Mouse (Mus musculus) embryonic facial prominence, embryonic 12.5 days (tissue): ENCODE data around the gene Sag. TPM values are rescaled to one million over a fixed set of nuclear protein-coding genes. Genes with fewer than 3 reads are reported as not detected.

Experiments
- ATAC-seq: fragments of 200-750 bp; cut with Nextera tagmentation; 2 replicates; pipeline ENCODE4 v1.8.0; 2017; ENCODE audit not compliant: insufficient number of reproducible peaks, insufficient read depth, low FRiP score, low TSS enrichment
- H3K27ac ChIP-seq: fragments of 300-500 bp; sonication (generic); 2 replicates; pipeline ENCODE4 v1.5.1; 2016; ENCODE audit warnings: mild to moderate bottlenecking
- H3K27me3 ChIP-seq: fragments of 300-500 bp; sonication (generic); 2 replicates; pipeline ENCODE4 v1.6.1; 2016; ENCODE audit warnings: mild to moderate bottlenecking, moderate library complexity
- H3K36me3 ChIP-seq: fragments of 300-500 bp; sonication (generic); 2 replicates; pipeline ENCODE4 v1.6.1; 2016; ENCODE audit warnings: mild to moderate bottlenecking
- H3K4me1 ChIP-seq: fragments of 300-500 bp; sonication (generic); 2 replicates; pipeline ENCODE4 v1.6.1; 2016
- H3K4me2 ChIP-seq: fragments of 300-500 bp; sonication (generic); replicated peaks from 2 replicates; pipeline ENCODE4 v1.6.1; 2016; ENCODE audit warnings: mild to moderate bottlenecking, moderate library complexity
- H3K4me3 ChIP-seq: fragments of 300-500 bp; sonication (generic); 2 replicates; pipeline ENCODE4 v1.5.1; 2016; ENCODE audit warnings: mild to moderate bottlenecking
- H3K9ac ChIP-seq: fragments of 300-500 bp; sonication (generic); 2 replicates; pipeline ENCODE4 v1.6.1; 2016; ENCODE audit warnings: mild to moderate bottlenecking, moderate library complexity
- H3K9me3 ChIP-seq: fragments of 300-500 bp; sonication (generic); 2 replicates; pipeline ENCODE4 v1.6.1; 2016; ENCODE audit warnings: mild to moderate bottlenecking, moderate library complexity
- WGBS: fragments of 180-500 bp; shearing (Covaris S2); methylation state at CpG from one replicate; pipeline ENCODE4 v1.1.7; 2016; 5-methylcytosine and 5-hydroxymethylcytosine counted together
- polyA plus RNA-seq: library from polyadenylated mRNA; unstranded; fragments of >200 nt; fragmentation: Nextera tagmentation; extraction: Ambion mirVana; gene quantifications from 2 replicates; pipeline ENCODE4 v1.2.1, GENCODE M21; 2016

The Sag gene
- polyA plus RNA-seq, 1 experiment from 2014 or later, result 3.9 TPM

- Histone ChIP-seq H3K4me3 (no peak overlapping the region), H3K36me3 (peaks cover 83% of the 10 kb centered on the region)
- WGBS, result 85% methylated on average over 7 of the region's 7 CpGs
Observed at GRCm38 (mm10) chr1:87786251-87786650, 17.2 kb upstream of the Sag start.

GRCm38 (mm10) chr1:87789665-87790064, 13.8 kb upstream of the Sag start:
- no peak overlapping the region for H3K9ac ChIP-seq
- no peaks in the 10 kb centered on the region for H3K4me1 ChIP-seq
- H3K27ac ChIP-seq, result no peak overlapping the region
- H3K9me3 ChIP-seq, result no peaks in the 10 kb centered on the region
- H3K4me3 ChIP-seq, result no peak overlapping the region
- no peak overlapping the region for H3K4me2 ChIP-seq
- peaks cover 76% of the 10 kb centered on the region for H3K36me3 ChIP-seq
- WGBS, result 96% methylated on average over 8 of the region's 8 CpGs
- H3K27me3 ChIP-seq, result no peaks in the 10 kb centered on the region
- no peak for ATAC-seq

More at GRCm38 (mm10) chr1:87786251-87786650, 17.2 kb upstream of the Sag start:
- no peaks in the 10 kb centered on the region for H3K4me1 ChIP-seq
- H3K27ac ChIP-seq, result no peak overlapping the region
- H3K9ac ChIP-seq, result no peak overlapping the region
- no peak for ATAC-seq
- H3K4me2 ChIP-seq, result no peak overlapping the region
- no peaks in the 10 kb centered on the region for H3K9me3 ChIP-seq
- no peaks in the 10 kb centered on the region for H3K27me3 ChIP-seq

GRCm38 (mm10) chr1:87792438-87793137, 10.9 kb upstream of the Sag start:
- no peak for ATAC-seq
- Histone ChIP-seq H3K27ac (no peak overlapping the region), H3K27me3 (no peaks in the 10 kb centered on the region), H3K4me1 (no peaks in the 10 kb centered on the region), H3K4me2 (no peak overlapping the region), H3K4me3 (no peak overlapping the region), H3K9me3 (no peaks in the 10 kb centered on the region), H3K9ac (no peak overlapping the region), H3K36me3 (peaks cover 54% of the 10 kb centered on the region)
- WGBS, result 81% methylated on average over 4 of the region's 4 CpGs

- Histone ChIP-seq H3K9ac (no peak overlapping the region), H3K4me2 (no peak overlapping the region), H3K27ac (no peak overlapping the region), H3K4me1 (no peaks in the 10 kb centered on the region), H3K27me3 (no peaks in the 10 kb centered on the region), H3K9me3 (no peaks in the 10 kb centered on the region), H3K36me3 (peaks cover 50% of the 10 kb centered on the region), H3K4me3 (no peak overlapping the region)
- WGBS, result 94% methylated on average over 6 of the region's 6 CpGs
- ATAC-seq, result no peak
Observed at GRCm38 (mm10) chr1:87793138-87793449, 10.4 kb upstream of the Sag start.

GRCm38 (mm10) chr1:87797702-87798101, 5.8 kb upstream of the Sag start:
- no peak overlapping the region for H3K27ac ChIP-seq
- no peak overlapping the region for H3K4me3 ChIP-seq
- 88% methylated on average over 1 of the region's 1 CpGs for WGBS
- no peak for ATAC-seq
- H3K4me1 ChIP-seq, result no peaks in the 10 kb centered on the region
- H3K4me2 ChIP-seq, result no peak overlapping the region
- no peaks in the 10 kb centered on the region for H3K9me3 ChIP-seq
- H3K36me3 ChIP-seq, result peaks cover 13% of the 10 kb centered on the region
- H3K27me3 ChIP-seq, result no peaks in the 10 kb centered on the region
- no peak overlapping the region for H3K9ac ChIP-seq

GRCm38 (mm10) chr1:87798306-87798705, 5.2 kb upstream of the Sag start:
- Histone ChIP-seq H3K4me2 (no peak overlapping the region), H3K27me3 (no peaks in the 10 kb centered on the region), H3K4me3 (no peak overlapping the region), H3K27ac (no peak overlapping the region), H3K36me3 (peaks cover 7% of the 10 kb centered on the region; the same call in 1 of the 2 replicates), H3K4me1 (no peaks in the 10 kb centered on the region), H3K9me3 (no peaks in the 10 kb centered on the region), H3K9ac (no peak overlapping the region)
- WGBS, result 92% methylated on average over 2 of the region's 2 CpGs
- ATAC-seq, result no peak

GRCm38 (mm10) chr1:87807751-87808150, 4.3 kb downstream of the Sag start:
- H3K9me3 ChIP-seq, result no peaks in the 10 kb centered on the region
- H3K27me3 ChIP-seq, result no peaks in the 10 kb centered on the region
- no peak for ATAC-seq
- WGBS, result 76% methylated on average over 1 of the region's 1 CpGs
- H3K36me3 ChIP-seq, result no peaks in the 10 kb centered on the region
- H3K4me3 ChIP-seq, result no peak overlapping the region
- no peak overlapping the region for H3K27ac ChIP-seq
- no peak overlapping the region for H3K4me2 ChIP-seq
- no peak overlapping the region for H3K9ac ChIP-seq
- H3K4me1 ChIP-seq, result 0 out of 2 replicates have a peak, but pooled peaks cover 2% of the 10 kb centered on the region

GRCm38 (mm10) chr1:87811391-87811790, 7.9 kb downstream of the Sag start:
- Histone ChIP-seq H3K36me3 (no peaks in the 10 kb centered on the region), H3K9me3 (no peaks in the 10 kb centered on the region), H3K9ac (no peak overlapping the region), H3K27ac (no peak overlapping the region), H3K27me3 (no peaks in the 10 kb centered on the region), H3K4me3 (no peak overlapping the region), H3K4me1 (no peaks in the 10 kb centered on the region), H3K4me2 (no peak overlapping the region)
- 83% methylated on average over 7 of the region's 7 CpGs for WGBS
- no peak for ATAC-seq

GRCm38 (mm10) chr1:87812061-87812460, 8.6 kb downstream of the Sag start:
- no peaks in the 10 kb centered on the region for H3K4me1 ChIP-seq
- H3K27me3 ChIP-seq, result no peaks in the 10 kb centered on the region
- no peak overlapping the region for H3K9ac ChIP-seq
- no peak overlapping the region for H3K4me3 ChIP-seq
- no peak overlapping the region for H3K4me2 ChIP-seq
- no peak for ATAC-seq
- WGBS, result 85% methylated on average over 10 of the region's 10 CpGs
- H3K36me3 ChIP-seq, result no peaks in the 10 kb centered on the region
- H3K9me3 ChIP-seq, result no peaks in the 10 kb centered on the region
- H3K27ac ChIP-seq, result no peak overlapping the region

- no peaks in the 10 kb centered on the region for H3K4me1 ChIP-seq
- H3K36me3 ChIP-seq, result no peaks in the 10 kb centered on the region
- WGBS, result 81% methylated on average over 6 of the region's 6 CpGs
- no peaks in the 10 kb centered on the region for H3K27me3 ChIP-seq
- H3K4me3 ChIP-seq, result no peak overlapping the region
- H3K9ac ChIP-seq, result no peak overlapping the region
- H3K4me2 ChIP-seq, result no peak overlapping the region
- no peaks in the 10 kb centered on the region for H3K9me3 ChIP-seq
- no peak overlapping the region for H3K27ac ChIP-seq
- no peak for ATAC-seq
Observed at GRCm38 (mm10) chr1:87813155-87813554, 9.7 kb downstream of the Sag start.

GRCm38 (mm10) chr1:87813681-87814080, 10.2 kb downstream of the Sag start:
- 78% methylated on average over 7 of the region's 7 CpGs for WGBS
- Histone ChIP-seq H3K27me3 (no peaks in the 10 kb centered on the region), H3K4me1 (no peaks in the 10 kb centered on the region), H3K36me3 (no peaks in the 10 kb centered on the region), H3K9me3 (no peaks in the 10 kb centered on the region), H3K9ac (no peak overlapping the region), H3K27ac (no peak overlapping the region), H3K4me2 (no peak overlapping the region), H3K4me3 (no peak overlapping the region)
- ATAC-seq, result no peak

GRCm38 (mm10) chr1:87824420-87824995, 21.0 kb downstream of the Sag start:
- H3K9ac ChIP-seq, result no peak overlapping the region
- H3K36me3 ChIP-seq, result no peaks in the 10 kb centered on the region
- 89% methylated on average over 10 of the region's 10 CpGs for WGBS
- H3K4me3 ChIP-seq, result no peak overlapping the region
- no peak overlapping the region for H3K27ac ChIP-seq
- H3K4me1 ChIP-seq, result 0 out of 2 replicates have a peak, but pooled peaks cover 5% of the 10 kb centered on the region
- no peaks in the 10 kb centered on the region for H3K9me3 ChIP-seq
- no peaks in the 10 kb centered on the region for H3K27me3 ChIP-seq
- ATAC-seq, result no peak
- H3K4me2 ChIP-seq, result no peak overlapping the region
